Mouse (Mus musculus) monocyte, adult 5-6 weeks (primary cell): ENCODE measurements around the gene Cog2. TPM values are rescaled to one million over a fixed set of nuclear protein-coding genes. Genes with fewer than 3 reads are reported as not detected.
A peak's percentile ranks its signal among the peaks of the same experiment; 100 is the strongest.

Experiments
- ATAC-seq: fragments of 153-309, 156-312 bp; replicated peaks from 2 replicates; pipeline ENCODE4 v1.8.0; 2017; ENCODE audit warnings: mild to moderate bottlenecking; ENCODE audit not compliant: low TSS enrichment, insufficient number of reproducible peaks, severe bottlenecking, poor library complexity, low FRiP score
- total RNA-seq: library from RNA; stranded (forward); fragments of 200-1000, 200-491, 200-594 nt; gene quantifications from 3 replicates; pipeline ENCODE4 v1.2.3, GENCODE M21; 2017

The Cog2 gene
- total RNA-seq, result 15.1 to 29.5 TPM (median 22.8 TPM) in 3 replicates

- peak; percentile 98 for ATAC-seq
Observed at GRCm38 (mm10) chr8:124520249-124521080, at the start of gene Cog2. Cog2 (plus strand) TSS chr8:124520767.

GRCm38 (mm10) chr8:124475690-124476089 lies 44.9 kb upstream of the Cog2 start:
- no peak for ATAC-seq

- no peak for ATAC-seq
Observed at GRCm38 (mm10) chr8:124476701-124477100, 43.9 kb upstream of the Cog2 start.

- ATAC-seq, result no peak
Observed at GRCm38 (mm10) chr8:124479251-124479650, 41.3 kb upstream of the Cog2 start.

- no peak for ATAC-seq
Observed at GRCm38 (mm10) chr8:124480321-124480720, 40.2 kb upstream of the Cog2 start.

GRCm38 (mm10) chr8:124482790-124483189 lies 37.8 kb upstream of the Cog2 start:
- ATAC-seq, result no peak

GRCm38 (mm10) chr8:124483356-124484115 lies 37.0 kb upstream of the Cog2 start:
- ATAC-seq, result no peak

GRCm38 (mm10) chr8:124489311-124489710 lies 31.3 kb upstream of the Cog2 start:
- no peak for ATAC-seq

GRCm38 (mm10) chr8:124489786-124490185 lies 30.8 kb upstream of the Cog2 start:
- no peak for ATAC-seq

GRCm38 (mm10) chr8:124494397-124494796 lies 26.2 kb upstream of the Cog2 start:
- ATAC-seq, result no peak

- ATAC-seq, result no peak
Observed at GRCm38 (mm10) chr8:124494955-124495354, 25.6 kb upstream of the Cog2 start.

- no peak for ATAC-seq
Observed at GRCm38 (mm10) chr8:124495676-124496075, 24.9 kb upstream of the Cog2 start.

- ATAC-seq, result no peak
Observed at GRCm38 (mm10) chr8:124496266-124496665, 24.3 kb upstream of the Cog2 start.

GRCm38 (mm10) chr8:124496871-124497270 lies 23.7 kb upstream of the Cog2 start:
- ATAC-seq, result no peak

GRCm38 (mm10) chr8:124498398-124498797 lies 22.2 kb upstream of the Cog2 start:
- no peak for ATAC-seq

GRCm38 (mm10) chr8:124499236-124499937 lies 21.2 kb upstream of the Cog2 start:
- ATAC-seq, result no peak

- ATAC-seq, result no peak
Observed at GRCm38 (mm10) chr8:124499938-124500239, 20.7 kb upstream of the Cog2 start.

GRCm38 (mm10) chr8:124505626-124506025 lies 14.9 kb upstream of the Cog2 start:
- ATAC-seq, result no peak

- no peak for ATAC-seq
Observed at GRCm38 (mm10) chr8:124507572-124508320, 12.8 kb upstream of the Cog2 start.
